ENCODE assay signal across 8 mouse cellular contexts in genomic region chr11:90638312-90638830, GRCm38 (mm10). TPM values are rescaled to one million over a fixed set of nuclear protein-coding genes. Genes with fewer than 3 reads are reported as not detected.
A peak's percentile ranks its signal among the peaks of the same experiment; 100 is the strongest.
DNase-seq lines count a peak whose midpoint lies in the region; ATAC-seq lines count a peak whose summit lies in the region.

No protein-coding gene starts in this region.

- no peaks in the 10 kb centered on the region for H3K27me3 ChIP-seq in forebrain, embryonic 11.5 days (ENCODE audit: control insufficient read depth, insufficient read depth, low read length)
- H3K27me3 ChIP-seq in liver, embryonic 13.5 days, result no peaks in the 10 kb centered on the region
- H3K27me3 ChIP-seq in neural tube, embryonic 15.5 days (replicated peaks), result no peaks in the 10 kb centered on the region

- H3K9me3 ChIP-seq in forebrain, embryonic 11.5 days (ENCODE audit: control insufficient read depth, low read length), result no peaks in the 10 kb centered on the region
- H3K9me3 ChIP-seq in liver, embryonic 13.5 days (replicated peaks), result no peaks in the 10 kb centered on the region
- H3K9me3 ChIP-seq in neural tube, embryonic 15.5 days (replicated peaks), result no peaks in the 10 kb centered on the region

- WGBS in forebrain, embryonic 11.5 days, result 1% methylated on average over 54 of the region's 54 CpGs
- WGBS in liver, embryonic 13.5 days (ENCODE audit: insufficient replicate concordance), result under 1% methylated on average over 54 of the region's 54 CpGs
- 0% methylated on average over 51 of the region's 54 CpGs for WGBS in neural tube, embryonic 15.5 days

- H3K4me1 ChIP-seq in forebrain, embryonic 11.5 days (replicated peaks; ENCODE audit: control insufficient read depth, insufficient read depth, low read length), result peaks cover 6% of the 10 kb centered on the region; the same call in 1 of the 2 replicates
- peaks cover 36% of the 10 kb centered on the region for H3K4me1 ChIP-seq in liver, embryonic 13.5 days (replicated peaks)
- peaks cover 25% of the 10 kb centered on the region for H3K4me1 ChIP-seq in neural tube, embryonic 15.5 days

- no peaks in the 10 kb centered on the region for H3K36me3 ChIP-seq in forebrain, embryonic 11.5 days (ENCODE audit: control insufficient read depth, insufficient read depth, low read length)
- peaks cover 25% of the 10 kb centered on the region for H3K36me3 ChIP-seq in liver, embryonic 13.5 days
- H3K36me3 ChIP-seq in neural tube, embryonic 15.5 days, result 0 out of 2 replicates have a peak, but pooled peaks cover 6% of the 10 kb centered on the region

- H3K4me3 ChIP-seq in forebrain, embryonic 11.5 days (ENCODE audit: low read depth, low read length), result peak overlapping the region; percentile 94
- H3K4me3 ChIP-seq in liver, embryonic 13.5 days (replicated peaks), result peak overlapping the region; percentile 96
- H3K4me3 ChIP-seq in neural tube, embryonic 15.5 days (replicated peaks), result peak overlapping the region; percentile 97

- ATAC-seq in forebrain, embryonic 11.5 days (replicated peaks; ENCODE audit: low FRiP score), result no peak; the same call in 1 of the 2 replicates
- peak; percentile 30 for ATAC-seq in inflammation-experienced regulatory T-cells, adult 6 months
- ATAC-seq in liver, embryonic 13.5 days (ENCODE audit: low read depth), result peak; percentile 70
- ATAC-seq in neural tube, embryonic 15.5 days (ENCODE audit: low FRiP score), result peak; percentile 75

- peak overlapping the region; percentile 62 for H3K4me2 ChIP-seq in forebrain, embryonic 11.5 days (ENCODE audit: low read depth, low read length, severe bottlenecking)
- peak overlapping the region; percentile 74 for H3K4me2 ChIP-seq in liver, embryonic 13.5 days
- peak overlapping the region; percentile 56 for H3K4me2 ChIP-seq in neural tube, embryonic 15.5 days

- DNase-seq in cerebellum, adult 11 months, result peak; percentile 43
- DNase-seq in cerebellum, postnatal 4 days (ENCODE audit: low spot score in 2 of 2), result no peak
- DNase-seq in urinary bladder, postnatal 14 days (ENCODE audit: low spot score), result peak; percentile 35
- DNase-seq in urinary bladder, postnatal 25 days (ENCODE audit: low spot score), result no peak
- no peak for DNase-seq in forebrain, embryonic 11.5 days (ENCODE audit: low spot score)
- no peak for DNase-seq in liver, embryonic 13.5 days

- H3K9ac ChIP-seq in forebrain, embryonic 11.5 days (ENCODE audit: low read length), result peak overlapping the region; percentile 97
- H3K9ac ChIP-seq in liver, embryonic 13.5 days, result peak overlapping the region; percentile 98
- peak overlapping the region; percentile 99 for H3K9ac ChIP-seq in neural tube, embryonic 15.5 days (replicated peaks)

- peak overlapping the region; percentile 90 for H3K27ac ChIP-seq in forebrain, embryonic 11.5 days (ENCODE audit: low read depth, low read length)
- peak overlapping the region; percentile 91 for H3K27ac ChIP-seq in liver, embryonic 13.5 days
- peak overlapping the region; percentile 97 for H3K27ac ChIP-seq in neural tube, embryonic 15.5 days (replicated peaks)

RNA-seq across cellular contexts. Expression of gene Cox11, which starts 0.4 kb away (rescaled TPM):
- 30.5 and 30.6 TPM in 2 replicates for polyA plus RNA-seq in forebrain, embryonic 11.5 days (2014; fragmentation: Nextera tagmentation; extraction: Ambion mirVana)
- 10 to 100 TPM; 13.7 to 22.4 (median 17.9) TPM for polyA plus RNA-seq in inflammation-experienced regulatory T-cells, adult 6 months (2017; shearing (Covaris generic))
- 27.1 and 29.8 TPM in 2 replicates for polyA plus RNA-seq in liver, embryonic 13.5 days (2015; fragmentation: Nextera tagmentation; extraction: Ambion mirVana)
- polyA plus RNA-seq in neural tube, embryonic 15.5 days (2015; fragmentation: Nextera tagmentation; extraction: Ambion mirVana), result 42.3 and 44.1 TPM in 2 replicates

RNA-seq across cellular contexts. Expression of gene Stxbp4, which starts 0.5 kb away (rescaled TPM):
- polyA plus RNA-seq in forebrain, embryonic 11.5 days (2014; fragmentation: Nextera tagmentation; extraction: Ambion mirVana), result 40.5 and 46.0 TPM in 2 replicates
- polyA plus RNA-seq in inflammation-experienced regulatory T-cells, adult 6 months (2017; shearing (Covaris generic)), result 1 to 10 TPM; 2.1 to 5.4 (median 3.6) TPM
- 7.0 and 9.9 TPM in 2 replicates for polyA plus RNA-seq in liver, embryonic 13.5 days (2015; fragmentation: Nextera tagmentation; extraction: Ambion mirVana)
- 15.9 and 18.3 TPM in 2 replicates for polyA plus RNA-seq in neural tube, embryonic 15.5 days (2015; fragmentation: Nextera tagmentation; extraction: Ambion mirVana)

RNA-seq across cellular contexts. Expression of gene Tom1l1, which starts 49.8 kb away (rescaled TPM):
- 18.5 and 24.3 TPM in 2 replicates for polyA plus RNA-seq in forebrain, embryonic 11.5 days (2014; fragmentation: Nextera tagmentation; extraction: Ambion mirVana)
- 1 to 10 TPM in 2 of 3 experiments, under 1 TPM in 1; 0.85 to 1.5 (median 1.2) TPM for polyA plus RNA-seq in inflammation-experienced regulatory T-cells, adult 6 months (2017; shearing (Covaris generic))
- polyA plus RNA-seq in liver, embryonic 13.5 days (2015; fragmentation: Nextera tagmentation; extraction: Ambion mirVana), result 60.7 and 70.4 TPM in 2 replicates
- polyA plus RNA-seq in neural tube, embryonic 15.5 days (2015; fragmentation: Nextera tagmentation; extraction: Ambion mirVana), result 24.5 and 30.1 TPM in 2 replicates

Comparison
In these comparisons a context has a peak if more than half of its experiments do, and no peak if none do; other contexts are left out.
1. DNase-seq: peak in cerebellum, adult 11 months (single experiment) and urinary bladder, postnatal 14 days (single experiment); none in cerebellum, postnatal 4 days (0 of 2), urinary bladder, postnatal 25 days (single experiment), forebrain, embryonic 11.5 days (single experiment) and liver, embryonic 13.5 days (single experiment).
2. Peak in every context shown above with its lines, with median percentiles within 50 percentile points of each other: H3K27ac ChIP-seq, H3K4me2 ChIP-seq, H3K4me3 ChIP-seq and H3K9ac ChIP-seq.